Mouse (Mus musculus) heart, embryonic 13.5 days (tissue): ENCODE measurements around the gene Dcp1b. TPM values are rescaled to one million over a fixed set of nuclear protein-coding genes. Genes with fewer than 3 reads are reported as not detected.
A peak's percentile ranks its signal among the peaks of the same experiment; 100 is the strongest.

ENCODE experiments used
- ATAC-seq: fragments of 200-750 bp; cut with Nextera tagmentation; 2 replicates; pipeline ENCODE4 v1.8.0; 2017; ENCODE audit warnings: moderate TSS enrichment; ENCODE audit not compliant: insufficient number of reproducible peaks, low FRiP score, low TSS enrichment; ENCODE audit errors: extremely low read depth
- H3K27ac ChIP-seq: fragments of 300-500 bp; sonication (generic); replicated peaks from 2 replicates; pipeline ENCODE4 v1.5.1; 2015; ENCODE audit warnings: moderate library complexity, mild to moderate bottlenecking, inconsistent platforms
- H3K27me3 ChIP-seq: fragments of 300-500 bp; sonication (generic); replicated peaks from 2 replicates; pipeline ENCODE4 v1.6.1; 2015; ENCODE audit warnings: mild to moderate bottlenecking, inconsistent platforms
- H3K36me3 ChIP-seq: fragments of 300-500 bp; sonication (generic); 2 replicates; pipeline ENCODE4 v1.6.1; 2015; ENCODE audit warnings: mild to moderate bottlenecking, inconsistent platforms
- H3K4me1 ChIP-seq: fragments of 300-500 bp; sonication (generic); 2 replicates; pipeline ENCODE4 v1.6.1; 2015; ENCODE audit warnings: inconsistent platforms
- H3K4me2 ChIP-seq: fragments of 300-500 bp; sonication (generic); 2 replicates; pipeline ENCODE4 v1.6.1; 2015; ENCODE audit warnings: inconsistent platforms, mild to moderate bottlenecking, moderate library complexity
- H3K4me3 ChIP-seq: fragments of 300-500 bp; sonication (generic); 2 replicates; pipeline ENCODE4 v1.5.1; 2015; ENCODE audit warnings: moderate library complexity, mild to moderate bottlenecking, inconsistent platforms
- H3K9ac ChIP-seq: fragments of 300-500 bp; sonication (generic); 2 replicates; pipeline ENCODE4 v1.6.1; 2015; ENCODE audit warnings: inconsistent platforms, mild to moderate bottlenecking, moderate library complexity
- H3K9me3 ChIP-seq: fragments of 300-500 bp; sonication (generic); 2 replicates; pipeline ENCODE4 v1.6.1; 2016; ENCODE audit warnings: inconsistent platforms
- WGBS: fragments of 180-500 bp; shearing (Covaris S2); methylation state at CpG from one replicate; pipeline ENCODE4 v1.1.7; 2015; ENCODE audit warnings: mixed read lengths; 5-methylcytosine and 5-hydroxymethylcytosine counted together
- polyA plus RNA-seq: library from polyadenylated mRNA; unstranded; fragments of >200 nt; fragmentation: Nextera tagmentation; extraction: Ambion mirVana; gene quantifications from 2 replicates; pipeline ENCODE4 v1.2.1, GENCODE M21; 2015

The Dcp1b gene
- polyA plus RNA-seq, 1 experiment from 2014 or later = 6.0 TPM

GRCm38 (mm10) chr6:119214190-119214589, 39.1 kb downstream of the Dcp1b start:
- ATAC-seq = no peak
- H3K9ac ChIP-seq = peak overlapping the region; percentile 64

GRCm38 (mm10) chr6:119215040-119215613, 40.1 kb downstream of the Dcp1b start:
- H3K9me3 ChIP-seq = no peaks in the 10 kb centered on the region
- H3K4me3 ChIP-seq = peak overlapping the region; percentile 17
- peak overlapping the region; percentile 89 for H3K27ac ChIP-seq
- peak overlapping the region; percentile 64 for H3K9ac ChIP-seq
- peaks cover 10% of the 10 kb centered on the region; the same call in 1 of the 2 replicates for H3K36me3 ChIP-seq
- ATAC-seq = no peak
- WGBS = 57% methylated on average over 10 of the region's 10 CpGs
- H3K4me2 ChIP-seq = peak overlapping the region; percentile 59
- peaks cover 70% of the 10 kb centered on the region for H3K4me1 ChIP-seq
- H3K27me3 ChIP-seq = no peaks in the 10 kb centered on the region

More at GRCm38 (mm10) chr6:119214190-119214589, 39.1 kb downstream of the Dcp1b start:
- peaks cover 60% of the 10 kb centered on the region for H3K4me1 ChIP-seq
- peak overlapping the region; percentile 89 for H3K27ac ChIP-seq
- H3K36me3 ChIP-seq = peaks cover 10% of the 10 kb centered on the region; the same call in 1 of the 2 replicates
- H3K4me2 ChIP-seq = peak overlapping the region; percentile 59
- 30% methylated on average over 6 of the region's 6 CpGs for WGBS
- H3K27me3 ChIP-seq = no peaks in the 10 kb centered on the region
- no peaks in the 10 kb centered on the region for H3K9me3 ChIP-seq
- 0 out of 2 replicates have a peak overlapping the region, but pooled peaks have one; percentile 17 for H3K4me3 ChIP-seq

GRCm38 (mm10) chr6:119217661-119218060, 42.6 kb downstream of the Dcp1b start:
- 42% methylated on average over 4 of the region's 4 CpGs for WGBS

GRCm38 (mm10) chr6:119218591-119218990, 43.5 kb downstream of the Dcp1b start:
- WGBS = 73% methylated on average over 5 of the region's 5 CpGs
- ATAC-seq = no peak
- Histone ChIP-seq H3K27ac (no peak overlapping the region), H3K4me3 (no peak overlapping the region), H3K4me1 (peaks cover 66% of the 10 kb centered on the region), H3K27me3 (no peaks in the 10 kb centered on the region), H3K9me3 (no peaks in the 10 kb centered on the region), H3K4me2 (no peak overlapping the region), H3K36me3 (peaks cover 15% of the 10 kb centered on the region; the same call in 1 of the 2 replicates), H3K9ac (peak overlapping the region; percentile 33; the same call in 1 of the 2 replicates)

More at GRCm38 (mm10) chr6:119217661-119218060, 42.6 kb downstream of the Dcp1b start:
- Histone ChIP-seq H3K4me1 (peaks cover 73% of the 10 kb centered on the region), H3K27ac (no peak overlapping the region; the same call in 1 of the 2 replicates), H3K9ac (0 out of 2 replicates have a peak overlapping the region, but pooled peaks have one; percentile 17), H3K27me3 (no peaks in the 10 kb centered on the region), H3K4me3 (no peak overlapping the region), H3K9me3 (no peaks in the 10 kb centered on the region), H3K4me2 (no peak overlapping the region), H3K36me3 (peaks cover 15% of the 10 kb centered on the region; the same call in 1 of the 2 replicates)
- no peak for ATAC-seq

- Histone ChIP-seq H3K9me3 (no peaks in the 10 kb centered on the region), H3K27me3 (no peaks in the 10 kb centered on the region), H3K27ac (0 out of 2 replicates have a peak overlapping the region, but pooled peaks have one; percentile 22), H3K4me2 (no peak overlapping the region), H3K9ac (0 out of 2 replicates have a peak overlapping the region, but pooled peaks have one; percentile 19), H3K4me1 (peaks cover 58% of the 10 kb centered on the region), H3K4me3 (no peak overlapping the region), H3K36me3 (peaks cover 15% of the 10 kb centered on the region; the same call in 1 of the 2 replicates)
- no peak for ATAC-seq
- WGBS = 61% methylated on average over 15 of the region's 15 CpGs
Observed at GRCm38 (mm10) chr6:119219237-119219870, 44.3 kb downstream of the Dcp1b start.

GRCm38 (mm10) chr6:119220297-119220696, 45.2 kb downstream of the Dcp1b start:
- Histone ChIP-seq H3K4me1 (peaks cover 49% of the 10 kb centered on the region), H3K27ac (no peak overlapping the region), H3K4me2 (peak overlapping the region; percentile 20; the same call in 1 of the 2 replicates), H3K9me3 (no peaks in the 10 kb centered on the region), H3K36me3 (peaks cover 10% of the 10 kb centered on the region; the same call in 1 of the 2 replicates), H3K9ac (no peak overlapping the region), H3K4me3 (no peak overlapping the region), H3K27me3 (no peaks in the 10 kb centered on the region)
- 37% methylated on average over 10 of the region's 10 CpGs for WGBS
- ATAC-seq = no peak

GRCm38 (mm10) chr6:119224451-119225195, 49.6 kb downstream of the Dcp1b start:
- H3K4me3 ChIP-seq = no peak overlapping the region
- no peaks in the 10 kb centered on the region for H3K9me3 ChIP-seq
- H3K4me1 ChIP-seq = peaks cover 9% of the 10 kb centered on the region
- H3K27me3 ChIP-seq = 0 out of 2 replicates have a peak, but pooled peaks cover 5% of the 10 kb centered on the region
- 76% methylated on average over 13 of the region's 13 CpGs for WGBS
- no peak overlapping the region for H3K4me2 ChIP-seq
- H3K9ac ChIP-seq = no peak overlapping the region
- H3K36me3 ChIP-seq = peaks cover 5% of the 10 kb centered on the region; the same call in 1 of the 2 replicates
- ATAC-seq = no peak
- H3K27ac ChIP-seq = no peak overlapping the region

GRCm38 (mm10) chr6:119225226-119225625, 50.2 kb downstream of the Dcp1b start:
- peaks cover 3% of the 10 kb centered on the region; the same call in 1 of the 2 replicates for H3K4me1 ChIP-seq
- no peak overlapping the region for H3K4me3 ChIP-seq
- no peaks in the 10 kb centered on the region for H3K9me3 ChIP-seq
- WGBS = 76% methylated on average over 12 of the region's 12 CpGs
- 0 out of 2 replicates have a peak, but pooled peaks cover 5% of the 10 kb centered on the region for H3K27me3 ChIP-seq
- ATAC-seq = no peak
- H3K4me2 ChIP-seq = no peak overlapping the region
- no peak overlapping the region for H3K27ac ChIP-seq
- peaks cover 5% of the 10 kb centered on the region; the same call in 1 of the 2 replicates for H3K36me3 ChIP-seq
- H3K9ac ChIP-seq = no peak overlapping the region

- WGBS = 87% methylated on average over 6 of the region's 6 CpGs
Observed at GRCm38 (mm10) chr6:119225731-119226130, 50.7 kb downstream of the Dcp1b start.

GRCm38 (mm10) chr6:119227001-119227400, 51.9 kb downstream of the Dcp1b start:
- ATAC-seq = no peak

More at GRCm38 (mm10) chr6:119225731-119226130, 50.7 kb downstream of the Dcp1b start:
- Histone ChIP-seq H3K9ac (no peak overlapping the region), H3K9me3 (no peaks in the 10 kb centered on the region), H3K27me3 (0 out of 2 replicates have a peak, but pooled peaks cover 5% of the 10 kb centered on the region), H3K4me2 (no peak overlapping the region), H3K27ac (no peak overlapping the region), H3K36me3 (peaks cover 5% of the 10 kb centered on the region; the same call in 1 of the 2 replicates), H3K4me1 (no peaks in the 10 kb centered on the region), H3K4me3 (no peak overlapping the region)
- ATAC-seq = no peak

More at GRCm38 (mm10) chr6:119227001-119227400, 51.9 kb downstream of the Dcp1b start:
- Histone ChIP-seq H3K27me3 (0 out of 2 replicates have a peak, but pooled peaks cover 5% of the 10 kb centered on the region), H3K36me3 (no peaks in the 10 kb centered on the region), H3K4me3 (no peak overlapping the region), H3K9me3 (no peaks in the 10 kb centered on the region), H3K27ac (no peak overlapping the region), H3K4me2 (no peak overlapping the region), H3K9ac (no peak overlapping the region), H3K4me1 (no peaks in the 10 kb centered on the region)
- WGBS = 86% methylated on average over 8 of the region's 8 CpGs
